Mouse (Mus musculus): ENCODE results near the gene Fgfr2. TPM values are rescaled to one million over a fixed set of nuclear protein-coding genes. Genes with fewer than 3 reads are reported as not detected.

The Fgfr2 gene
- polyA plus RNA-seq, 1 experiment, result 1.7 TPM

DNA sequence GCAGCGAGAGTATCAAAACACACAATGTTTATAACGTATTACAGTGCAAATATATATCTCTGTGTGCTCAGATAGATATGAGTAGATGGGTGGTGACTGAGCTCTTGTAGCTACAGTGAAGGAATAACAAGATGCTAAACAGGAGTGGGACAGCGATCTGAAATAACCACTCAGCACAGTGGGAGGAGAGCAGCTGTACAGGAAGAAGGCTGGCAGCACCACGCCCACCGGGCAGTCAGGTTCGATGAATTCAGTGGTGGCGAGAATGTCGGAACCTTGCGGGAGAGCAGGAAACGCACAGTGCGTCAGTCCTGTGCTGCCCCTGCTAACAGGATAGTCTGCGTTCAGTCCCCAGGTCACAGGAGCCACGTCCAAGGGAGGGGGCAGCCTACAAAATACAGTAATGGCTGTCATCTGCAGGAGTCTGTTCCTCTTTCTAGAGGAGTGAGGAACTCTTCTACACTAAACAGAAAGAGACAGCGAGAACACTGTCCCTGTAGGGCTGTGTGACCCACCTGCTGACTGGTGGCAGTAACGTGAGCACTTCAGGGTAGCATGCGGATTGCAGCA is 2219.6 kb downstream of the Fgfr2 start:
- Histone ChIP-seq H3K27me3 (ENCODE audit: control insufficient read depth, insufficient read depth, insufficient read length) (no peaks in the 10 kb centered on the region), H3K79me3 (ENCODE audit: low read depth) (no peaks in the 10 kb centered on the region), H3K36me3 (ENCODE audit: control insufficient read depth, insufficient read depth) (peaks cover 37% of the 10 kb centered on the region), H3K4me3 (ENCODE audit: insufficient read depth, poor library complexity, severe bottlenecking) (no peak overlapping the region), H3K79me2 (ENCODE audit: control insufficient read depth, insufficient read depth) (no peaks in the 10 kb centered on the region), H3ac (ENCODE audit: control insufficient read depth, insufficient read length, low read depth) (no peak overlapping the region)
- TF ChIP-seq MYOG (IDR thresholded peaks at IDR 0.05; ENCODE audit: control insufficient read depth, extremely low read depth, insufficient read length), result no peak
- no peak for TF ChIP-seq USF1 (IDR thresholded peaks at IDR 0.05; ENCODE audit: low read depth)
- TF ChIP-seq MYOD1 (IDR thresholded peaks at IDR 0.05; ENCODE audit: control insufficient read depth, insufficient read length, low read depth), result no peak
- no peak for TF ChIP-seq FOSL1 (IDR thresholded peaks at IDR 0.05; ENCODE audit: insufficient read depth, low read length, poor library complexity, severe bottlenecking)
- no peak for TF ChIP-seq CEBPB (IDR thresholded peaks at IDR 0.05; ENCODE audit: low read depth)
- TF ChIP-seq MAX (IDR thresholded peaks at IDR 0.05), result no peak
- TF ChIP-seq CTCF (IDR thresholded peaks at IDR 0.05; ENCODE audit: control insufficient read depth, insufficient read depth, insufficient read length), result no peak

- Histone ChIP-seq H3K36me3 (ENCODE audit: control insufficient read depth, insufficient read depth) (peaks cover 37% of the 10 kb centered on the region), H3ac (ENCODE audit: control insufficient read depth, insufficient read length, low read depth) (no peak overlapping the region), H3K79me2 (ENCODE audit: control insufficient read depth, insufficient read depth) (no peaks in the 10 kb centered on the region), H3K79me3 (ENCODE audit: low read depth) (no peaks in the 10 kb centered on the region), H3K27me3 (ENCODE audit: control insufficient read depth, insufficient read depth, insufficient read length) (no peaks in the 10 kb centered on the region), H3K4me3 (ENCODE audit: insufficient read depth, poor library complexity, severe bottlenecking) (no peak overlapping the region)
- TF ChIP-seq MYOG (IDR thresholded peaks at IDR 0.05; ENCODE audit: control insufficient read depth, extremely low read depth, insufficient read length) (no peak), CTCF (IDR thresholded peaks at IDR 0.05; ENCODE audit: control insufficient read depth, insufficient read depth, insufficient read length) (no peak), MAX (IDR thresholded peaks at IDR 0.05) (no peak), CEBPB (IDR thresholded peaks at IDR 0.05; ENCODE audit: low read depth) (no peak), MYOD1 (IDR thresholded peaks at IDR 0.05; ENCODE audit: control insufficient read depth, insufficient read length, low read depth) (no peak), FOSL1 (IDR thresholded peaks at IDR 0.05; ENCODE audit: insufficient read depth, low read length, poor library complexity, severe bottlenecking) (no peak), USF1 (IDR thresholded peaks at IDR 0.05; ENCODE audit: low read depth) (no peak)
Observed at GRCm38 (mm10) chr7:130902929-130903328, 2220.2 kb downstream of the Fgfr2 start.

GRCm38 (mm10) chr7:130900233-130900848 is 2222.8 kb downstream of the Fgfr2 start:
- no peak for TF ChIP-seq MYOD1 (IDR thresholded peaks at IDR 0.05; ENCODE audit: control insufficient read depth, insufficient read length, low read depth)
- no peak for TF ChIP-seq MYOG (IDR thresholded peaks at IDR 0.05; ENCODE audit: control insufficient read depth, extremely low read depth, insufficient read length)
- TF ChIP-seq USF1 (IDR thresholded peaks at IDR 0.05; ENCODE audit: low read depth), result no peak
- no peak for TF ChIP-seq MAX (IDR thresholded peaks at IDR 0.05)
- no peak for TF ChIP-seq CTCF (IDR thresholded peaks at IDR 0.05; ENCODE audit: control insufficient read depth, insufficient read depth, insufficient read length)
- TF ChIP-seq FOSL1 (IDR thresholded peaks at IDR 0.05; ENCODE audit: insufficient read depth, low read length, poor library complexity, severe bottlenecking), result no peak
- TF ChIP-seq CEBPB (IDR thresholded peaks at IDR 0.05; ENCODE audit: low read depth), result no peak
- Histone ChIP-seq H3ac (ENCODE audit: control insufficient read depth, insufficient read length, low read depth) (no peak overlapping the region), H3K27me3 (ENCODE audit: control insufficient read depth, insufficient read depth, insufficient read length) (no peaks in the 10 kb centered on the region), H3K4me3 (ENCODE audit: insufficient read depth, poor library complexity, severe bottlenecking) (no peak overlapping the region), H3K79me3 (ENCODE audit: low read depth) (no peaks in the 10 kb centered on the region), H3K79me2 (ENCODE audit: control insufficient read depth, insufficient read depth) (no peaks in the 10 kb centered on the region), H3K36me3 (ENCODE audit: control insufficient read depth, insufficient read depth) (peaks cover 47% of the 10 kb centered on the region)

DNA sequence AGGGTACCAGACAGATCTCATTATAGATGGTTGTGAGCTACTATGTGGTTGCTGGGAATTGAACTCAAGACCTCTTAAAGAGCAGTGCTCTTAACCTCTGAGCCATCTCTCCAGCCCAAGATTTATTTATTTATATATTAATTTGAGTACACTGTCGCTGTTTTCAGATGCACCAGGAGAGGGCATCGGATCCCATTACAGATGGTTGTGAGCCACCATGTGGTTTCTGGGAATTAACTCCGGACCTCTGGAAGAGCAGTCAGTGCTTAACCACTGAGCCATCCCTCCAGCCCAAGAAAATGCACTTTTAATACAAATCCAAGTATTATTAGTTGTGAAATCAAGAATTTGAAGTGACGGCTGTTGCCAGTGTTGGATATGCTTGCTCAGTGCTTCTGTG is 2224.8 kb downstream of the Fgfr2 start:
- no peaks in the 10 kb centered on the region for H3K79me3 ChIP-seq (ENCODE audit: low read depth)
- H3K36me3 ChIP-seq (ENCODE audit: control insufficient read depth, insufficient read depth), result peaks cover 43% of the 10 kb centered on the region
- H3K4me3 ChIP-seq (ENCODE audit: insufficient read depth, poor library complexity, severe bottlenecking), result no peak overlapping the region
- no peak for TF ChIP-seq FOSL1 (IDR thresholded peaks at IDR 0.05; ENCODE audit: insufficient read depth, low read length, poor library complexity, severe bottlenecking)
- no peak for TF ChIP-seq MAX (IDR thresholded peaks at IDR 0.05)
- no peak for TF ChIP-seq USF1 (IDR thresholded peaks at IDR 0.05; ENCODE audit: low read depth)
- no peak for TF ChIP-seq CTCF (IDR thresholded peaks at IDR 0.05; ENCODE audit: control insufficient read depth, insufficient read depth, insufficient read length)
- TF ChIP-seq MYOG (IDR thresholded peaks at IDR 0.05; ENCODE audit: control insufficient read depth, extremely low read depth, insufficient read length), result no peak
- H3ac ChIP-seq (ENCODE audit: control insufficient read depth, insufficient read length, low read depth), result no peak overlapping the region
- H3K79me2 ChIP-seq (ENCODE audit: control insufficient read depth, insufficient read depth), result no peaks in the 10 kb centered on the region
- no peaks in the 10 kb centered on the region for H3K27me3 ChIP-seq (ENCODE audit: control insufficient read depth, insufficient read depth, insufficient read length)

GRCm38 (mm10) chr7:130897201-130897600 is 2225.9 kb downstream of the Fgfr2 start:
- Histone ChIP-seq H3K27me3 (ENCODE audit: control insufficient read depth, insufficient read depth, insufficient read length) (no peaks in the 10 kb centered on the region), H3ac (ENCODE audit: control insufficient read depth, insufficient read length, low read depth) (no peak overlapping the region), H3K79me3 (ENCODE audit: low read depth) (no peaks in the 10 kb centered on the region), H3K79me2 (ENCODE audit: control insufficient read depth, insufficient read depth) (no peaks in the 10 kb centered on the region), H3K4me3 (ENCODE audit: insufficient read depth, poor library complexity, severe bottlenecking) (no peak overlapping the region), H3K36me3 (ENCODE audit: control insufficient read depth, insufficient read depth) (peaks cover 45% of the 10 kb centered on the region)
- TF ChIP-seq FOSL1 (IDR thresholded peaks at IDR 0.05; ENCODE audit: insufficient read depth, low read length, poor library complexity, severe bottlenecking), result no peak

- H3K27me3 ChIP-seq (ENCODE audit: control insufficient read depth, insufficient read depth, insufficient read length), result no peaks in the 10 kb centered on the region
- no peaks in the 10 kb centered on the region for H3K79me2 ChIP-seq (ENCODE audit: control insufficient read depth, insufficient read depth)
- no peaks in the 10 kb centered on the region for H3K79me3 ChIP-seq (ENCODE audit: low read depth)
- peaks cover 45% of the 10 kb centered on the region for H3K36me3 ChIP-seq (ENCODE audit: control insufficient read depth, insufficient read depth)
- no peak overlapping the region for H3K4me3 ChIP-seq (ENCODE audit: insufficient read depth, poor library complexity, severe bottlenecking)
- no peak overlapping the region for H3ac ChIP-seq (ENCODE audit: control insufficient read depth, insufficient read length, low read depth)
- TF ChIP-seq MYOD1 (IDR thresholded peaks at IDR 0.05; ENCODE audit: control insufficient read depth, insufficient read length, low read depth), result no peak
- TF ChIP-seq FOSL1 (IDR thresholded peaks at IDR 0.05; ENCODE audit: insufficient read depth, low read length, poor library complexity, severe bottlenecking), result no peak
- TF ChIP-seq CEBPB (IDR thresholded peaks at IDR 0.05; ENCODE audit: low read depth), result no peak
- no peak for TF ChIP-seq USF1 (IDR thresholded peaks at IDR 0.05; ENCODE audit: low read depth)
- TF ChIP-seq CTCF (IDR thresholded peaks at IDR 0.05; ENCODE audit: control insufficient read depth, insufficient read depth, insufficient read length), result no peak
- TF ChIP-seq MAX (IDR thresholded peaks at IDR 0.05), result no peak
- TF ChIP-seq MYOG (IDR thresholded peaks at IDR 0.05; ENCODE audit: control insufficient read depth, extremely low read depth, insufficient read length), result no peak
Observed at GRCm38 (mm10) chr7:130896064-130896463, 2227.1 kb downstream of the Fgfr2 start.
